Mouse (Mus musculus) v-Abl transformed pro-B cells (cell line): ENCODE measurements at regions not wholly inside any gene's neighbourhood (a gene's known extent, or its start where the extent isn't known, plus 50 kb on each side); places are given as distances from the start of the nearest gene placed in this dataset.

ENCODE experiments used
- in situ Hi-C, 2 experiments: fragments of 400-800 bp; cut with MboI; formaldehyde crosslinking; loops; one replicate each; pipeline ENCODE4 v1.15.1; 2025; ENCODE audit not compliant: unreplicated experiment in 2 of 2

DNA sequence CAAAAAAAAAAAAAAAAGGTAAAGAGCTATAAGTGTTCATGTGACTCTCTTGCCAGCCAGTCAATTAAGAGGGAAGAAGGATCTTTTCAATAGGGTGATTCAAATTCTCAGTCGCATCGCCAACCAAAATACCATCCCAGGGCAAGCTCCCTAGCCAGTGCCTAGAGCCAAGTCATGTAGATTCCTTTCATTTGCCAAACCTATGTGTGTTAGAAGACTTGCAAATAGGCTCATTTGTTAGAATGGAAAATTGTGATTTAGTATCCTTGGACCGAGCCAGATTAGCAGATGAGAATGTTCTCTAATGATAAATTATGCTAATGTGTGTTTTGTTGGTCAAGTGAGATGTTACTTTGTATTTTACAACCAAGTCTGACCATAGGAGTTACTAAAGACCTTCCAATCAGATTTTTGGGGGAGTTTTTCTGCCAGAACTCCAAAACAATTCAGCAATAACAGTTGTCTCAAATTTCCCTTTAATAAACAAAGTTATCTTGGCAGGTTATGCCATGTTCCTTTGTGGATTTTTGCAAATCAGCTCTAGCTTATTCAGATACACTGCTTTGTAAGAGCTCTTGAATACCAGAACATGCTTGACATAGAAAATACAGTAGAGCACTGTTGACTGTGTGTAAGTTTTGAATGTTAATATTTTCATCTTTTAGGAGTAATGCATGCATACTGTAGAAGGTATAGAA, 328.4 kb upstream of the Pard3b start:
- in situ Hi-C loops = no loop called here

DNA sequence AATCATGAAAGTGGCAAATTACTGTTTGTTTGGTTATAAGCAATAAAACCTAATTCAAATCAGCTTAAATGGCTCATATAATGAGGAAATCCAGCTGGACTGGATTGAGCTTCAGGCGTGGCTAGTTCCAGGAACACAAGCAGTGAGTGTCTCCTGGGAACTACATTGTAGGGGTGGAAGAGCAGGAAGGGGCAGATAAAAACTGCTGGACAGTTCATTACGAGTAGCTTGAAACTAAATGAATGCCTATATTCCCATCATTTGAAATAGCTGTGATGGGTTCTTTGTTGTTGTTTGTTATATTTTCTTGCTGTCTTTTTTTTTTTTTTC, 327.9 kb upstream of the Pard3b start:
- in situ Hi-C loops = no loop called here

DNA sequence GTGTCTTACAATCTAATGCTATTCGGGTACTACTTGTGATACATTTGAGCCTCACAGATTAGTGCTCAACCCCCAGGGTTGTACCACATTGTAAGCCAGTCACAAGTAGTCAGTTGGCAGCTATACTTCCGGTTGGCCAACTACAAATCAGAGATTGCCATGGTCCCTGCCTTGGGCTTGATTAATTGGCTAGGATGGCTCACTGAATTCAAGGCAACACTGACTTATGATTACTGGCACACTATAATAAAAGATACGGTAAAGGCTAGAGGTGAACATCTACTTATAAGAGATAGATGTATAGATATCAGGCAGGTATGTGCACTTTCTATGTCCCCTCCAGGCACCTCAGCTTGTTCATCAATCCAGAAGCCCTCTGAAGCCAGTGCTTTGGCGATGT, 325.4 kb upstream of the Pard3b start:
- in situ Hi-C loops = no loop called here

DNA sequence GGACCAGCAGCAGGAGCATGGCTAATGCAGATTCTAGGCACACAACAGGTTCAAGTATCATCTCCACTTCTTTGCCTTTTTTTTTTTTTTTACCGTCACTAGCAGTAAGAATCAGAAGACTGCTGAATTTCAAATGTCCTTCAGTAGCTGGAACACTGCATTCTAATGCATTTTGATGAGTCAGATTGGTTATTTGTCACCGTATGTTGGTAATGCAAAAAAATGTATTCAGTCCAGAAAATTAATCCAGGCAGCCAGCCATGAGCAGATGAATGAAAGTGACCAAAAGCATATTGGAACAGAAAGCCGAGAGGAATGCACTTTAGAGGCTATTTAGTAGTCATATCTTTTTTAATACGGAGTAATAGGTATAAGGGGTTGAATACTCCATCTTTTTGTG, 322.4 kb upstream of the Pard3b start:
- in situ Hi-C loops = no loop called here

DNA sequence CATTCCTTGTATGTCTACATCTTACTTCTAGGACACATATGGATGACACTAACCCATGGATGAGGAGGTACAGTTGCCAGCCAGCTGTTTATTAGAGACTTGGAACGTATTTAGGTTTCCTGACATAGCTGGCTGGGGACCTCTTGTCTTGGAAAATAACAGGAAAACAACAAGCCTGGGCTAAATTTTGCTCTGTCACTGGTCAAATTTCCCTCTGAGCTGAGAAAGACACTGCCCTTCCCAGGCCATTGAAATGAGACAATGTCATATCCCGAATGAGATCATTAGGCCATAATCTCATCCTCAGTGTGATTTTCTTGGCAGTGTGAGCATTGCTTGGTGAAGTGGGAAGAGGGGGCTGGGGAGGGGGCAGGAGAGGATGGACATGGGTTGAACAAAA, 321.9 kb upstream of the Pard3b start:
- in situ Hi-C loops = no loop called here

DNA sequence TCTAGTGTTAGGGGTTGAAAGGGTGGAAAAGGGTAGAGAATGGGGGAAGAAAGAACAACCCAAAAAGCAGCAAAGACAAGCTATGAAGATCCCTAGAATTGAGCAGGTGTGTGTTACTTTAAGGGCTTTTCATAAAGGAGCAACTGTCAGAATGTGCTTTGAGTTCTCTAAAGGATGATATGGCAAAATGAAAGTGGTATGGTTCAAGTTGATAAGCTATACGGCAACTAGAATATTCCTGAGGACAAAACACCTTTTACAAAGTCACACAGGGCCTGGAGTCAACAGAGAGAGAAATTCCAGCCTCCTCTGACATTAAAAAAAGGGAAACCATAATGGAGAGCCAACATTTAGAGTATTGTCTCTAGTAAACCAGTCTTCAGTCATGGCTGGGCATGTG, 320.6 kb upstream of the Pard3b start:
- in situ Hi-C loops = no loop called here

DNA sequence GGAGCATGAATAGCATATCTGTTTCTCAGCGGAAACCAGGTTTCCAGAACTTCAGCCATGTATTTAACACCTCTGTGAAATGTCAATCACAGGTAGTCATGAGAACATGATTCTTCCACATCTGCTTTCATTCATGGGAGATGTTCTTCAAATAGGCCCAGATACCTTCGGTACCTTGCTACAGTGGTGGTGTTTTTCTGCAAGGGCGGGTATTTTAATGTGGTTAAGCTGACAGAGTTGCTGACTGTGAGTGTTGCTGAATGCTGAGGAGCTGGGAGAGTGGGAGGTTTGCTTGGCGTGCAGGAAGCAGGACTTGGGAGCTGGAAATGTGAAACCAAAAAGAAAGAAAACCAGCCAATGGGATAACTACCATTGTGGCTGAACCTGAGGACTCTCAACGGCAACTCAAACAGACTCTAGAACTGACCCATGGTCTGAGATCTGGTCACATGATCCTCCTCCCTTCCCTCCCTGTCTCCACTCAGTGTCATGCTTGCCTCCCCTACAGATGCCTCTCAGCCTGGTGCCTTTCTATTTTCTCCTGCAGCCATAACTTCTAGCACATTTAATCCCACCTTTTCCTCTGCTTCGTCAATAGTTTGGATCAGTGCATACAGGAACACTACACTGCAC, 317.0 kb upstream of the Pard3b start:
- in situ Hi-C loops = no loop called here

DNA sequence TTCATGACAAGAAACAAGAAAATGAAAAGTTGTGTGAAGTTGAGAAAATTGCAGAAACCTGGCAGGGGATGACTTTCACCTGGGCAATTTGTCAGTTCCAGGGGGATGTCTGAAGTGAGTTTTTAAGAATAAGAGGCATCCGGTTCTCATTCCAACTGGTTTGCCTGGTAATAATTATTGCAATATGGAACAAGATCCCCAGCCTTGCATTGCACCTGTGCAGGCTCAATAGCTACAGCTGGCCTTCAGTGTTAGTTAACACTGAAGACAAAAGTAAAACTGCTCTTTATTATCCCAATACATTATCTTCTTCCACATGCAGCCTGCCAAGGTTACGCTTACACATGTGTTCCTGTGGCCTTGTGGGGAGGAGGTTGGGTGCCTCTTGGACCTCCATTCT, 307.2 kb upstream of the Pard3b start:
- in situ Hi-C loops = no loop called here

DNA sequence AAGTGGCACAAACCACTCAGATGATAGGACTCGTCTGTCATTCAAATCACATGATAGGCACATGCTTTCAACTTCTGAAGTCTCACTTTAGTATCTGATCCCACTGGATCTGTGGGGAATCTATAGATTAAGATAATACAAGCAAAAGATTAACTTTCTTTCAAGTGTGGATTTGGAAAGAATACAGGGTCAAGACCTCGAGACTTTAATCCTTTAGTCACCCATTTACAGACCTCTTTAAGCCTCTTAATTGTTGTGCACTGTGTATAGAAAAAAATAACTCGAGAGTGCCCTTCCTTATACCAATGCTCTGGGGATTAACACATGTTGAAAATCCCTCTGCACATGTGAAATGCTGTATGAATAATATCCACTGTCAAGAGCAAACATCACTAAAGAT, 306.7 kb upstream of the Pard3b start:
- in situ Hi-C loops = no loop called here

DNA sequence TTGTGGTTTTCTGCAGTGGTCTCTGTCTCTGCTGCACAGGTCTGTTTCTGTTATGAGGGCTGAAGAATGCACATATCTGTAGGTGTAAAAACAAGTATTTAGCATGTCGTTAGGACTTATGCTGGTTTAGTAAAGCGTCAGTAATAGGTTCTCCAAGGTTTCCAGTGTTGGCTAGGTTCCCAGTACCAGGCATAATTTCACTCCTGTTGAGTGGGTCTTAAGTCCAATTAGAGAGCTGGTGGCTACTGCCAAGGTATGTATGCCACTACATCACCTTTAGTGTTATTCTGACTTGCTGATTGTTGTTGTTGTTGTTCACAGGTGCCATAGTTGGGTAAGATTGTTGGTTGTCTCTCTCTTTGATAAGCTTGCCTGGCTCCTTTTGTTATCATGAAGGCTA, 302.3 kb upstream of the Pard3b start:
- in situ Hi-C loops = no loop called here

DNA sequence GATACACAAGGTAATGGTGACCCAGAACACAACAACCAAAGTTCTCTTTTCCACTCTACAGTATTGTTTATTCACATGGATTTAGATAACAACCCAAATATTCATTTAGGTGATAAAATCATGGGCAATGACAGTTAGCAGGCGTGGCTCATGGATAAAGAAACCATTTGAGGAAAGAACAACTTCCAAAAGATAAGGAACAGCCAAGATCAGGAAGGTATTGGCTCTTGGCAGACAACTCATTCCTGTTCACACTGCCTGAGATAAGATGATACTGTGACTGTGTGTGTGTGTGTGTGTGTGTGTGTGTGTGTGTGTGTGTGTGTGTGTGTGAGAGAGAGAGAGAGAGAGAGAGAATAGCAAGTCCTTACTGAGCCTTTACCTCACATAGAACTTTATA, 285.7 kb upstream of the Pard3b start:
- in situ Hi-C loops = no loop called here

DNA sequence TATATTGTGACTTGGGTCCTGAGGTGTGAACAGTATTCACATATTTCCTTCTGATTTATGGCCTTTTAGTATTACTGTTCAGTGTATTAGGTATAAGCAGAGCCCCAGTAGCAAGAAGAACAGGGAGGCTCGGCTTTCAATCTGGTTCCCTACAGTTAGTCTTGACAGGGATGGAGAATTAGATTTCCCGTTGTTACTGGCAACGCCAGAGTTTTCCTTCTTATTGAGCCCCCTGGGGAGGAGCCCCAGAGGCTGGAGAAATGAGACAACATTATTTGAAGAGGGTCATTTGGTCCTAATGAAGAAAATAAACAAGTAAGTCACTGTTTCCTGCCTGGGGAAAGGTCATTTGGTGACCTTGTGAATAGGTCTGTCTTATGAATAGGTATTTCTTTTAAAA, 285.1 kb upstream of the Pard3b start:
- in situ Hi-C loops = no loop called here

DNA sequence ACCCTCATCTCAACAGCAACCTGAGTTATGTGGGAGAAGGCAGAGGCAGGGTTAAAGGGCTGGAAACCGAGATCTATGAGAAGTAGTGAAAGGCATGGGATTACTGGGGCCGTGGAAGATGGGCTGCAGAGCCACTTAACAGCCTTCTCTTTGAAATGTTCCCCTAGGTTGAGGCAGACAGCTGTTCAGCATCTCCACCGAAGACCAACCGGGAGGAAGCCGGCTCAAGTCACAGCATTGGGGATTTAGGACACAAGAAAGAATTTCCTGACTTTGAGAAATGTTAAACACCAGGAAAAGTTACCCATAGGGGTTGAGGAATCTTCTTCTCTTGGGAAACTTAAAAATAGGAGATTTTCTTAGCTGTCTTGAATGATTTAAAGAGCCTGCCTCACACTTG, 283.4 kb upstream of the Pard3b start:
- in situ Hi-C loops = no loop called here

DNA sequence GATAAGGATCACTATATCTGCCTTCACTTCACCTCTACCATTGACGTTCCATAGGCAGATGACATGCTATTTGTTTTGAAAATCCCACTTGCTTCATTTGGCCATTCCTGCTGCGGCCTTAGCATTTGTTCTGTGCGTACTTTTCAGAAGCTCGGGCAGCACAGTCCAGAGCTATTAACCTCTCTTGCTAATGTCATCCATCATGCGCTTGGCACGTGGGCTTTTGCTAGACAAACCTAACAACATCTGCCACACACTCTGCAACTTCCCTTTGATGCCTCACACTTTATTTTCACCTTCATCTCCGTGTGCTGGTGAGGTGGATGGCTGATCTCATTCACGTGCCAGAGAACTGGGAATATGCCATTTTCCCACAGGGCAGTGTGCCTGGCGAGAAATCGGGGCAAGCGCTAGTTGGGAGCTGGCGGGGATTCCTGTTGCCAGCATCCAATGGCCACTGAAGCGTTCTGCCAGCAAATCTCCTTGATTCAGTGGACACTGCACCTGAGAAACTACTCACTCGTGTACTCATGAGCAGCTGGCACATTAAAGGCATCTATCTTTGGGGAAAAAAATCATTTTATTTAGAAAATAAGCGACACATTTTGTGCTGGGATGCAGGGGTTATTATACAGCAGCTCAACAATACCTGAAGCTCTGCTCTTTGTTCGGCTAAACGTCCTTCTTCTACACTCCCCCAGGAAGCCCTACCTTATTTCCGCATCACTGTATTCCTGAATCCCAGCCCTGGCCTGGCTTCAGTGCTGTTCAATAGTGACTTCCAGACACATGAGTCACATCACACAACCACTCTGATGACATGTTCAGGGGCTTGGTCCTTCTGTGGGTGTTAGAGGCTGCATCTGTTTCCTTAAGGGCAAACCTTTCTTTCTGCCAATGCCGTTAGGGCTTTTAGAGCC, 279.4 kb upstream of the Pard3b start:
- in situ Hi-C loops = no loop called here

DNA sequence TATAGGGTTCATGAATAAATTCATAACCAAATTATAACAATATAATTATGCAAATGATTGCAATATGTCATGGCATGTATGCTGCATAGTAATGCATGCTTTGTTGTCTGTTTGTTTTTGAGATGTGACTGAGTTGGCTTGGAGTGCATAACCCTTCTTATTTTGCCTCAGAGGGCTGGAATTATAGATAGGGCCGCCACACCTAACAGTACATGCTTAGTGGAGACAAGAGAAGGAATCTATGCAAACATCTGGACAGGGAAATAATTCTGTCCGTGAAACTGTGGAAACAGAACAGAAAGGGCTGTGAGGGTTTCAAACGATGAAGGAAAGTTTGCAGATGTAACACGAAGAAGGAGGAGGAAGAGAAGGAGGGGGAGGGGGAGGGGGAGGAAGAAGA, 266.0 kb upstream of the Pard3b start:
- in situ Hi-C loops = loop anchor here in 1 of 2 experiments (10.0 kb wide), 1 partner anchor 1622 kb away; no protein-coding TSS in a partner anchor

DNA sequence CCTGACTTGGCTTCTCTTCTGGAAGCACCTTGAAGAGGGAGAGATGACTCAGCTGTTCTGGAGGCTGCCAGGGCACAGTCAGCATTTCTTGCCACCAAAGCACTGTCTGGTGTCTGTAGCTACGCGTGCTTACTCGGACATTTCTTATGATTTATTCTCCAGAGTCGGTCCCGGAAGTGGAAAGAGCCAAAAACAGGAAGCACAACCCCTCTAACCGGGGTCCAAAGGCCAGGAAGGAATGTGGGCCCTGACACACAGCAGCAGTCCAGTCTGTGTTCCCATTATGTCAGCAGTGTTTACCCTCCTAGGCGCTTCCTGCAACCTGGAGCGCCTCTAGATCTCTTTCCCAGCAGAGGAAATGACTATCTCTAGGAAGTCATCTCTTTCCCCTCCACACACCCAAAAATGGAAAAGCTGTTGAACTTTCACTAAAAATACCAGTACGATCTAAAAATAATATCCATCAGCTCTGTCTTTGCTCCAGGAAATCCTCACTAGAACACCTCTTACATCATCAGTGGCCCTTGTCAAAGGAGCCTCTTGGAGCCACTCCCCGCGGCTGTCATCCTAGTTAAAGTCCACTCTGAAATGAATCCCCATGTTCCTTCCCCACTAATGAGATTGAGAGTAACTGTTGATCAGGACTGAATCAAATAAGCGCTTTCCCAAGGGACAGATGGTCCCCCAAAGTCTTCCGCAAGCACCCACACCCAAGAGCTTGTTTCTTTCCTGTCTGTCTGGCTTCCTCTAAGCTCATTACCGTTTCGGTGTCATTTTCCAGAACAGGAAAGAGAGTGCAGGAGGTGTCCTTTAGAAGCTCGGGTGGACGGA, 264.7 kb upstream of the Pard3b start:
- in situ Hi-C loops = loop anchor here in 1 of 2 experiments (10.0 kb wide), 1 partner anchor 1621 kb away; no protein-coding TSS in a partner anchor

DNA sequence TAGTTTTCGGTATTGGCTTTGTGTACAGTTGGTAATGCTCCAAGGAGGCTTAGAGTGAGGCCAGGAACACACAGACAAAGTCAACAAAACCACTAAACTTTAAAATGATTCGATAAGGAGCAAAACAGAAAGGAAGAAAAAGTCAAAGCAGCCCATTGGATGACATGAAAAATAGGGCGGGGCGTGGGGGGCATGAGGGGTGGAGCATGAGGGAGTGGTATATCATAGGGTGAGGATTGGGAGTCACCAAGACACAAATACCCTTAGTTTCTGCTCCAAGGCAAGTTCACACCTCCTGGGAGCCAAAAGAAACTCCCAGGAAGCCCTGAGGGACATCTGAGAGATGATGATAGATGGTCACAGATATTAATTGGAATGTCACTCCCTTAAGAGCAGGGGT, 262.2 kb upstream of the Pard3b start:
- in situ Hi-C loops = loop anchor here in 1 of 2 experiments (10.0 kb wide), 1 partner anchor 1618 kb away; no protein-coding TSS in a partner anchor

DNA sequence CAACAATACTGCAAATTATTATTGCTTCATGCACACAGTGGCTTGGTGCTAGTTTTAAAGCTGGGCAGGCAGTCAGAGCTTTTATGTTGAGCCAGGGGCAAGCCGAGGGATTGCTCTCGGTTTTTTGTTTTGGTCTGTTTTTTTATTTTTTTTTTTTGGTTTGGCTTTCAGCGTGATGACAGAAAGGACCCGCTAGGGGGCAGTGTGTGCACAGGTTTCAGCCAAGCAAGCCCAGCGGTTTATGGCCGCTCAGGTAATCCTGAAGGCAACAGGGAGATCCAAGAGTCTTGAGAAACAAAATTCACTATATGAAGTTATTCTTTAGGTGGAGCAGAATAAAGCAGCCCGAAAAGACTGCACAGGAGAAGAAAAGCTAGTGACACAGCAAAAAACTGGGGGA, 261.6 kb upstream of the Pard3b start:
- in situ Hi-C loops = loop anchor here in 1 of 2 experiments (10.0 kb wide), 1 partner anchor 1618 kb away; no protein-coding TSS in a partner anchor

DNA sequence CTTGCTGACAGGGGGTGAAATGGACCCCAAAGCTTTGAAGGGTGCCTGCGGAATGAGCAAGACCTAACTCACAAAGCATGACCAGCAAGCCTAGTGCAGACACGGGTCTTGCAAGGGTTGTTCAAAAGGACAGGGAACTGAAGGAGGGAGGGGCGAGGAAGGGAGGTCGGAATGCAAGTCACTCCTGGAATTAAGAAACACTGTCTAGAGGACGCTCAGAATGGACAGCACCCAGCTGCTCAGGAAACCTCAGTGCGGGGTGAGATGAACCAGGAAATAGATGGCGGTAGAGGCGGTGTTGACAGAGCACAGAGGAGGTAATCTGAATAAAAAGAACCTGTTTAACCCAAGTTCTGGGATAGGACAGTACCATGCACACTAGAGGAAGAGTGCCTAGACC, 260.4 kb upstream of the Pard3b start:
- in situ Hi-C loops = loop anchor here in 1 of 2 experiments (10.0 kb wide), 1 partner anchor 1617 kb away; no protein-coding TSS in a partner anchor

DNA sequence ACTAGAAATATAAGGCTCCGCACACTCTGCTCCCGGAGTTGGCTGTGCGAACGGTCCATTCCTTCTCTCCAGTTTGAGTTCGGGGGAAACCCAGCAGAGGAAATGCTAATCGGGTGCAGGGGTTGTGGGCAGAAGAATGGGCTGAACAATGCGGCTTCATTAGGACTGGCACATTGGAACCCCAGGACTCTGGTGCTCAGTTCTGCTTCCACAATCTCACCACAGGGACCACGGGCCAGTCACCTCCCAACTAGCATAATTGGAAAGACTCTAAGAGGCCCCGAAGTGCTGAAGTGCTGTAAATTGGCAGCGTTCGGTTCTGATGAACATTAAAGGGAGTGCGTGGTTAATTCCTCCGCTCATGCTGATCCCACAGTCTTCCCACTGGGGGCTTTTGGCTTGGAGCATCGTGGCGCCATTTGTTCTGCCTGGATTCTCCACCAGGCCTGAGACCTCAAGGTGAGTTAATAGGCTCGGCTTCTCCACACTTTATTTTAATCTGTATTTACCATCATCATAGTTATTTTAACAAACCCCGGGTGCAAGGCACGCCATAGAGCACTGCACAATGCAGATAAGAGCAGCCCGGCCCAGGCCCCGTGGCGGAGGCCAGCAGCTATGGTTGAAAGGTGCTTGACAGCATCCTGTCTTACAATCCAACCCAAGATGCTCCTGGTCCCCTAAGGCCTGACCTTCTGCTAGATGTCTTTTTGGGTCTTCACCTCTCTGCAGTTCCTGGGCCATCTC, 258.7 kb upstream of the Pard3b start:
- in situ Hi-C loops = loop anchor here in 1 of 2 experiments (10.0 kb wide), 1 partner anchor 1615 kb away; no protein-coding TSS in a partner anchor
